Mouse (Mus musculus) limb, embryonic 15.5 days (tissue): ENCODE data around the gene Nbr1. TPM values are rescaled to one million over a fixed set of nuclear protein-coding genes. Genes with fewer than 3 reads are reported as not detected.
A peak's percentile ranks its signal among the peaks of the same experiment; 100 is the strongest.
"Not testable (repeated sequence)": the region's sequence is repeated elsewhere in the genome, so short reads cannot be mapped to it uniquely, and the experiment has no call there.

Experiments used
- ATAC-seq: fragments of 200-750 bp; cut with Nextera tagmentation; 2 replicates; pipeline ENCODE4 v1.8.0; 2017; ENCODE audit warnings: low read depth, moderate TSS enrichment; ENCODE audit not compliant: insufficient number of reproducible peaks, low FRiP score, low TSS enrichment
- H3K27ac ChIP-seq: fragments of 300-500 bp; sonication (generic); 2 replicates; pipeline ENCODE4 v1.5.1; 2015; ENCODE audit warnings: moderate library complexity, mild to moderate bottlenecking, inconsistent platforms
- H3K27me3 ChIP-seq: fragments of 300-500 bp; sonication (generic); 2 replicates; pipeline ENCODE4 v1.6.1; 2015; ENCODE audit warnings: inconsistent platforms
- H3K36me3 ChIP-seq: fragments of 300-500 bp; sonication (generic); 2 replicates; pipeline ENCODE4 v1.6.1; 2015; ENCODE audit warnings: inconsistent platforms
- H3K4me1 ChIP-seq: fragments of 300-500 bp; sonication (generic); 2 replicates; pipeline ENCODE4 v1.6.1; 2015; ENCODE audit warnings: inconsistent platforms
- H3K4me2 ChIP-seq: fragments of 300-500 bp; sonication (generic); 2 replicates; pipeline ENCODE4 v1.6.1; 2015; ENCODE audit warnings: mild to moderate bottlenecking, inconsistent platforms
- H3K4me3 ChIP-seq: fragments of 300-500 bp; sonication (generic); 2 replicates; pipeline ENCODE4 v1.5.1; 2015; ENCODE audit warnings: mild to moderate bottlenecking, inconsistent platforms
- H3K9ac ChIP-seq: fragments of 300-500 bp; sonication (generic); 2 replicates; pipeline ENCODE4 v1.6.1; 2015; ENCODE audit warnings: inconsistent platforms
- H3K9me3 ChIP-seq: fragments of 300-500 bp; sonication (generic); 2 replicates; pipeline ENCODE4 v1.6.1; 2016; ENCODE audit warnings: inconsistent platforms
- WGBS: fragments of 180-500 bp; shearing (Covaris S2); methylation state at CpG from one replicate; pipeline ENCODE4 v1.1.7; 2015; 5-methylcytosine and 5-hydroxymethylcytosine counted together
- polyA plus RNA-seq: library from polyadenylated mRNA; unstranded; fragments of >200 nt; fragmentation: Nextera tagmentation; extraction: Ambion mirVana; gene quantifications from 2 replicates; pipeline ENCODE4 v1.2.1, GENCODE M21; 2015

The Nbr1 gene
- polyA plus RNA-seq, 1 experiment from 2014 or later: 72.6 TPM

DNA sequence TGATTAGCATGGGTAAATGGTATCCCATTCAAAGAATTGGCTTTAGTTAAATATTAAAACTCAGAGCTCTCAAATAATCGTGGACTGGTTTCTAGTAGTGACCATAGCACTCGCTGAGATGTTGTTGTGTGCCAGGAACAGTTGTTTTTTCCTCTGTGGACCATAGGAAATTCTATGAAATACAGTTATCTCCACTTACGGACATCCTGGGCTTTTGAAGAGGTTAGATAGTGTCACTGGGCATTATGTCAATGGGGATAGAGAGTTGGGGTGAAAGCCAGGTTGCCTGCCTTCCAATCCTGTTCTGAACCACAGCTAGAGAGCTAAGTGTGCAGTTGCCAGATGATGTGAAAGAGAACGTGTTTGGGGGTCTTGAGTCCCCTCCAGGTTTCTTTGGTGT is 33.9 kb downstream of the Nbr1 start:
- no peaks in the 10 kb centered on the region for H3K9me3 ChIP-seq
- no peak overlapping the region for H3K4me3 ChIP-seq
- H3K36me3 ChIP-seq: peaks cover 4% of the 10 kb centered on the region
- 80% methylated on average over 4 of the region's 4 CpGs for WGBS
- H3K27ac ChIP-seq: no peak overlapping the region
- no peak overlapping the region for H3K4me2 ChIP-seq
- no peaks in the 10 kb centered on the region for H3K27me3 ChIP-seq
- no peak overlapping the region for H3K9ac ChIP-seq
- no peak for ATAC-seq
- H3K4me1 ChIP-seq: 0 out of 2 replicates have a peak, but pooled peaks cover 3% of the 10 kb centered on the region

DNA sequence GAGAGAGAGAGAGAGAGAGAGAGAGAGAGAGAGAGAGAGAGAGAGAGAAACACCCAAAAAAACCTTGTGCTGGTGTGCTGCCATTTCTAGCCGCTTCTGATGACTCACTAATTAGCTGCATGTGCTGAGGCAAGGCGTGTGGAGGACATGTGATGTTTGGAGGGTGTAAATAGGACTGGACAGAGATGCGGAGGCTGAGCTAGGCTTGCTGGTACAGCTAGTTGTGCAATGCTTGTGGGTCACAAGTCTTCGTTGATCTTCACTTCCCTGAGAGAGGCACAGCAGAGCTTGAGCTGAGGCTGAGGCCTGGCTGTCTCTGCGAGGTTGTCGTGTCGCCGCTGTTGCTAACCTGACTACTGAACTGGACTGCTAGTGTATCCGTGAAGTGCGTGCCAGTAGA is 35.7 kb downstream of the Nbr1 start:
- no peaks in the 10 kb centered on the region for H3K27me3 ChIP-seq
- peaks cover 3% of the 10 kb centered on the region; the same call in 1 of the 2 replicates for H3K36me3 ChIP-seq
- H3K9me3 ChIP-seq: no peaks in the 10 kb centered on the region
- H3K4me2 ChIP-seq: no peak overlapping the region
- H3K4me3 ChIP-seq: no peak overlapping the region
- no peak for ATAC-seq
- H3K4me1 ChIP-seq: no peaks in the 10 kb centered on the region
- no peak overlapping the region for H3K27ac ChIP-seq
- no peak overlapping the region for H3K9ac ChIP-seq
- 87% methylated on average over 10 of the region's 10 CpGs for WGBS

DNA sequence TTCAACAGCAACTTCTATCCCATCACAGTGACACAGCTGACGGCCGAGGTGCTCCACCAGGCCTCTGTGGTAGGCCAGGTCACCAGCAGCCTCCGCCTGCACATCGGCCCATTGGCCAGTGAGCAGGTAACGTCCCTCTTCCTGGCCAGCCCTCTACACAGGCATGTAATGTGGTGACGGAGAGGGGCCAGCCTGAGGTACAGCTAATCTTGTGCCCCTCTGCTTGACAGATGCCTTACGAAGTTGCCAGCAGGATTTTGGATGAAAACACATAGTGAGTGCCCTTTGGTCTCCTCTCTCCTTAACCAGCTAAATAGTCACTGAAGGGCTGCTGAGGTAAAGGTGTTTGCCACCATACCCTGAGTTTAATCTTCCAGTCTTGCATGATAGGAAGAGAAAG is 36.9 kb downstream of the Nbr1 start:
- H3K4me2 ChIP-seq: no peak overlapping the region
- H3K27me3 ChIP-seq: no peaks in the 10 kb centered on the region
- H3K9ac ChIP-seq: no peak overlapping the region
- 87% methylated on average over 7 of the region's 7 CpGs for WGBS
- no peak overlapping the region for H3K27ac ChIP-seq
- H3K9me3 ChIP-seq: no peaks in the 10 kb centered on the region
- peaks cover 3% of the 10 kb centered on the region; the same call in 1 of the 2 replicates for H3K36me3 ChIP-seq
- no peak for ATAC-seq
- H3K4me1 ChIP-seq: no peaks in the 10 kb centered on the region
- H3K4me3 ChIP-seq: no peak overlapping the region

DNA sequence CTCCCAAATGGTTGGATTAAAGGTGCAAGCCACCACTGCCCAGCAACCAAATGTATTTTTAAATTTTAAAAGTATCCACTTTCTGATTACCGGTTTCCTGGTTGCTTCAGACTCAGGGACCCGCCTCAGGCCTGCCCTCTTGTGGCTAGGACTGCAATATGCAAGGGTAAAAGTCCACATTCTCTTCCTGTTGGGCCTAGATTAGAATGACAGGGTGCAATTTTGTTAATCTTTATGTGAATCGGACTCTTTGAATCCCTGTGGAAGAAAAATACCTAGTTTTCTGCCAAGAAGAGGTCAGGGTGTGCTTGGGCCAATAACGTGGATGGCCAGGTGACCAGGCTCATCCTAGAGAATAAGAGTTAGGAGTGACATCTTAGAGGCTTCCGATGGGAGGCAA is 37.5 kb downstream of the Nbr1 start:
- no peak overlapping the region for H3K4me2 ChIP-seq
- WGBS: 30% methylated on average over 5 of the region's 5 CpGs
- peaks cover 3% of the 10 kb centered on the region; the same call in 1 of the 2 replicates for H3K36me3 ChIP-seq
- H3K4me3 ChIP-seq: no peak overlapping the region
- H3K27ac ChIP-seq: no peak overlapping the region
- H3K4me1 ChIP-seq: no peaks in the 10 kb centered on the region
- H3K9ac ChIP-seq: no peak overlapping the region
- H3K27me3 ChIP-seq: no peaks in the 10 kb centered on the region
- ATAC-seq: no peak
- no peaks in the 10 kb centered on the region for H3K9me3 ChIP-seq

DNA sequence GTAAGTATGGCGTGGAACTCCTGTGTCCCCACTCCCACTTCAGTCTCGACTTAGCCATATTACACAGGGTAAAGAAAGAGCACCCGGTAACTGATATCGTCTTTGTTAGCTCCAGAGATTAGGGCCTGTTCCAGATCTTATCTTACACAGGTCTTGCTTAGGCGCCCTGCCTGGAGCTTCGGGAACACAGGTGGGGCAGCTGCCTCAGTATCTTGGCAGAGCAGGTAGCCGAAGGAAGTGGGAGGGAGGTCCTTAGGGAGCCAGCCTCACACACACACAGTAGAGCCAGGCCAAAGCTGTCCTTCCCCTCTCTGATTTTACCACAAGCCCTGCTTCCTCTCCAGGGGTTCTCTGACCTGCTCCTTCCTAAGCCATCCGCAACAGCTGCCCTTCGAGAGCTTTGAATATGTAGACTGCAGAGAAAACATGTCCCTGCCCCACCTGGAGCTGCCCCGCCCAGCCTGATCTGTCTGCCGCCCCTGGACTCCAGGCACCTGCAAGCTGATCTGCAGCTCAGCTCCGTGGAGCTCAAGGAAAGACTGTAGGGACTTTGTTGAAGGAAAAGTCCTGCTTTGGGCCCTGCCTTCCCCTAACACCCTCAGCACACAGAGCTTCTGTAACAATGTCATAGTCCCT is 38.2 kb downstream of the Nbr1 start:
- 72% methylated on average over 12 of the region's 12 CpGs for WGBS
- no peak overlapping the region for H3K4me2 ChIP-seq
- ATAC-seq: no peak

DNA sequence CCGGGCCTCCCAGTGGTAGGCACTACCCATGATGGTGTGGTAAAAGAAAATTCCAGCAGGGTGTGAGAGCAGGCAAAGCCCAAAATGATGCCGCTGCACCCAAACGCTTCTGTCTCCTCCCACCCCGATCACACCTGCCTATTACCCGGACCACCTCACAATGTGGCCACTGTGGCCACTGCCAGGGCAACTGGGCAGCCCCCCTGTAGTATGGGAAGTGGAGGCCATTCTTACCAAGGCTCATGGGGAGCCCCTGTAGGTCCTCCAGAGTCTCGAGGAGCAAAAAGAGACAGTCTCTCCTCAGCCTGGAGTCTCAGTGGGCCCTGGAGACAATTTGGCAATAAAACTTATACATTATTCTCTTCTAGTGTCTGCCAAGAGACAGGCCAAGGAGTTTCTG is 47.2 kb downstream of the Nbr1 start, which contains the start of gene Gm11634:
TSS of gene Gm11634 (minus strand) at position 101 of the 400 bp plus-strand sequence.
- ATAC-seq: no peak
- no peaks in the 10 kb centered on the region for H3K9me3 ChIP-seq
- H3K27me3 ChIP-seq: no peaks in the 10 kb centered on the region
- 73% methylated on average over 6 of the region's 6 CpGs for WGBS
- no peak within 1 kb of the TSS for H3K27ac ChIP-seq
- H3K4me3 ChIP-seq: no peak within 1 kb of the TSS
- no peak within 1 kb of the TSS for H3K4me2 ChIP-seq
- H3K9ac ChIP-seq: no peak within 1 kb of the TSS
- H3K4me1 ChIP-seq: no peaks in the 10 kb centered on the region
- no peaks in the 10 kb centered on the region for H3K36me3 ChIP-seq

More for the DNA sequence above, 38.2 kb downstream of the Nbr1 start:
- H3K27ac ChIP-seq: no peak overlapping the region
- H3K9ac ChIP-seq: no peak overlapping the region
- no peaks in the 10 kb centered on the region for H3K9me3 ChIP-seq
- H3K36me3 ChIP-seq: peaks cover 3% of the 10 kb centered on the region; the same call in 1 of the 2 replicates
- H3K27me3 ChIP-seq: no peaks in the 10 kb centered on the region
- H3K4me3 ChIP-seq: no peak overlapping the region
- H3K4me1 ChIP-seq: no peaks in the 10 kb centered on the region

DNA sequence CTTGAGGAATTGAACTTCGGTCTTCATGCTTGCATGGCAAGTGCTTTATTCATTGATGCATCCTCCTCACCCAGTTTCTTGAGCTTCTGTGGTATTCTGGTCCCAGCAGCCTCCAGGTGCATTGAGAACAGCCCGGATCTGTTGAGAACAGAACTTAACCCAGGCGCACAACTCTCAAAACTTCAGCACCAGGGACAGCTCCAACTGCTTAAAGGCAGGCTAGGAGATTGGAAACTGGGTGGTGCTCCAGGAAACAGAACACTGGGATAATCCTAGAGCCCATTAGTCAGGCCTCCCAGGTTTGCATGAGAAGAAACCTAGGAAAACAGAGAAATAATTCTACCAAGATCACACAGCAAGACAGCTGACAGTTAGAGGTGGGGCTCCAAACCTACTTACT is 50.5 kb downstream of the Nbr1 start:
- H3K9ac ChIP-seq: no peak overlapping the region
- H3K27ac ChIP-seq: no peak overlapping the region
- no peaks in the 10 kb centered on the region for H3K27me3 ChIP-seq
- 9% methylated on average over 3 of the region's 3 CpGs for WGBS
- H3K4me2 ChIP-seq: no peak overlapping the region
- H3K4me1 ChIP-seq: peaks cover 5% of the 10 kb centered on the region; the same call in 1 of the 2 replicates
- no peak overlapping the region for H3K4me3 ChIP-seq
- no peaks in the 10 kb centered on the region for H3K36me3 ChIP-seq
- no peaks in the 10 kb centered on the region for H3K9me3 ChIP-seq
- no peak for ATAC-seq

DNA sequence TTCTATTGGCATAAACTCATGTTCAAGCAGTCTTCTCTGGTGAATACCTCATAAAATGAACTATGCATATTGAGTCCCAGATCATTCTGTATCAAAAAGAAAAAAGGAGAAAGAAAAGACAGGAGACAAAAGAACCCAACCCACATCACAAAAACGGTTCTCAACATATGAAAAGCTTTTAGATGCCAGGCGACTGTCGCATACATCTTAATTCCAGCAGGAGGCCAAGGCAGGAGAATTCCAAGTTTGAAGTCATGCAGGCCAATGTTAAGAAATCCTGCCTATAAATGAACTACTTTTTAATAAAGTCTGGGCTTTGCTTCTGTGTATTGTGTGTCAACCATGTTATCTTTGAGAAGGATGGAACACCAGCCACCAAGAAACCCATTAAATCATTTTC is 52.2 kb downstream of the Nbr1 start:
- no peak for ATAC-seq

DNA sequence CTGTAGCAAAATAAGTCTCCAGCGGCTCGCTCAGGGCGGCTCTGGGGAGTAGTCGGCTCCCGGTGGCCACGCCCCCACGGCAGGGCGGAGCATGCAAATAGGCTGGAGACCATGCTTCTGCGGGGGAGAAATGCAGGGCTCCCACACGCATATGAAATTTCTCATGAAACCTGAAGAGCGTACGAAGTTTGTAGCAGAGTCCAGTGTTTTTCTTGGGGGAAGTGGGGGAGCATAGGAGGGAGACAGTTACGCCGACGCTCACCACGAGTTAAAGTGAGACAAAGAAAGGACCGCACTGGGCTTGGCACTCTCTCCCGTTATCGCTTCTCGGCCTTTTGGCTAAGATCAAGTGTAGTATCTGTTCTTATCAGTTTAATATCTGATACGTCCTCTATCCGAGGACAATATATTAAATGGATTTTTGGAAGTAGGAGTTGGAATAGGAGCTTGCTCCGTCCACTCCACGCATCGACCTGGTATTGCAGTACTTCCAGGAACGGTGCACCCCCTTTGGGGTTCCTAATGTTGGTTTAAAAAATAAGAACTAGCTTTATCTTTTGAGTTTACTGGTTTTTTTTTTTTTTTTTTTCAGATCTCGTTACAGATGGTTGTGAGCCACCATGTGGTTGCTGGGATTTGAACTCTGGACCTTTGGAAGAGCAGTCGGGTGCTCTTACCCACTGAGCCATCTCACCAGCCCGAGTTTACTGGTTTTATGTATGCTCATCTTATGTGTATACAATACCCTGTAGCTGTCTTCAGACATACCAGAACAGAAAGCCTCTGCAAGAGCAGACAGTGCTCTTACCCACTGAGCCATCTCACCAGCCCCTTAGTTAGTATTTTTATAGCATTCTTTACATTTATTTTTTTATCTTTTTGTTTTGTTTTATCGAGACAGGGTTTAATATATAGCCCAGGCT is 52.8 kb downstream of the Nbr1 start:
- H3K27ac ChIP-seq, H3K36me3 ChIP-seq, H3K27me3 ChIP-seq, H3K4me1 ChIP-seq, H3K9me3 ChIP-seq, ATAC-seq, H3K9ac ChIP-seq: not testable (repeated sequence)
- H3K4me3 ChIP-seq: peak overlapping the region; percentile 14
- 1% methylated on average over 30 of the region's 30 CpGs for WGBS
- H3K4me2 ChIP-seq: peak overlapping the region; percentile 24

More for the DNA sequence above, 52.2 kb downstream of the Nbr1 start:
- 3% methylated on average over 3 of the region's 3 CpGs for WGBS
- Histone ChIP-seq H3K9me3 (no peaks in the 10 kb centered on the region), H3K4me3 (no peak overlapping the region), H3K27ac (no peak overlapping the region), H3K36me3 (no peaks in the 10 kb centered on the region), H3K4me2 (0 out of 2 replicates have a peak overlapping the region, but pooled peaks have one; percentile 24), H3K4me1 (peaks cover 5% of the 10 kb centered on the region; the same call in 1 of the 2 replicates), H3K9ac (no peak overlapping the region), H3K27me3 (no peaks in the 10 kb centered on the region)

DNA sequence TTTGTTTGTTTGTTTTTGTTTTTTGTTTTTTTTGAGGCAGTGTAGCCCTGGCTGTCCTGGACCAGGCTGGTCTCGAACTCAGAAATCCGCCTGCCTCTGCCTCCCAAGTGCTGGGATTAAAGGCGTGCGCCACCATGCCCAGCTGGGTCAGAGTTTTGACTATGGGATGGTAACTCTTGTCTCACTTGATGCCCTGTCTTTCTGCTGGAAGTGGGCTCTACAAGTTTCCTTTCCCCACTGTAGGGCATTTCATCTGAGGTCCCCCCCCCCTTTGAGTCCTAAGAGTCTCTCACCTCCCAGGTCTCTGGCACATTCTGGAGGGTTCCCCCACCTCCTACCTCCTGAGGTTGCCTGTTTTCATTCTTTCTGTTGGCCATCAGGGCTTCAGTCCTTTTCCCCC is 55.2 kb downstream of the Nbr1 start:
- not testable (repeated sequence) for H3K4me1 ChIP-seq, H3K36me3 ChIP-seq, ATAC-seq, H3K4me3 ChIP-seq, H3K27ac ChIP-seq, H3K9me3 ChIP-seq, H3K4me2 ChIP-seq, H3K27me3 ChIP-seq, H3K9ac ChIP-seq
- WGBS: 84% methylated on average over 4 of the region's 4 CpGs

DNA sequence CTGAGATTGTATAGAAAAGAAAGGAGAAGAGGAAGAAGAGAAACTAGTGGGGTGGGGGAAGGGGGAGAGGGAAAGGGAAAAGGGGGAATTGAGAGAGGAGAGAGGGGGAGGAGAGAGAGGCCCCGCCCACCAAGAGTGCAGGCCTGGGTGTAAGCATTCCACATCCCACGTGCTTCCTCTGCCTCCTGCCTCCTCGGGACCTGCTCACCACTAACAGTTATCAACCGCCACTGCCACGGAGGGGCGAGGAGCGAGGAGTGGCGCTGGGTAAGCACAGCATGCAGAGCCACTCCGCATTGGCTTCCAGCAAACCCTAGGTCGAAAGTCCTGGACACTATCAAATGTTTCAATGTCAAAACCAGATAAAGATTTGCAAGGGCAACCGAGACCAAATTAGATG is 58.5 kb downstream of the Nbr1 start:
- no peaks in the 10 kb centered on the region for H3K27me3 ChIP-seq
- no peak overlapping the region for H3K27ac ChIP-seq
- H3K4me1 ChIP-seq: no peaks in the 10 kb centered on the region
- no peaks in the 10 kb centered on the region for H3K36me3 ChIP-seq
- H3K4me2 ChIP-seq: no peak overlapping the region
- H3K4me3 ChIP-seq: no peak overlapping the region
- no peak overlapping the region for H3K9ac ChIP-seq
- no peak for ATAC-seq
- 34% methylated on average over 10 of the region's 11 CpGs for WGBS
- no peaks in the 10 kb centered on the region for H3K9me3 ChIP-seq

DNA sequence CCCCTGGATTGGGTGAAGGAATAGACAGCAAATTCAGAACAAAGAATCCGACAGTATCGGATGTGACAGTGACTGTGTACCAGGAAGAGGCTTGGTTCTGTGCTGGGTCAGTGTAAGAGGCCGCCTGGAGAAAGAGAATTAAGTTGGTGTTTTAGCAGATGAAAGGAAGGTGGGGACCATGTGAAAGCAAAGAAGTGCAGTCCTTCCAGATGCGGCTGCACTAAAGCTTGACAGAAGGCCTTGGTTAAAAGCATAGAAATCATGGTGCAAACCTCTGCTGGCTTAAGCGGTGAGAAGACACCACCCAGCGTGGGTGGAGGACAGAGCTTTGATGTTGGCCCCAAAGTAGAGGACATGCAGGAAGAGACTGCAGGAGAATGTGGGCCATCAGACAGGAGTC is 61.6 kb downstream of the Nbr1 start:
- 76% methylated on average over 6 of the region's 6 CpGs for WGBS
- Histone ChIP-seq H3K27ac (no peak overlapping the region), H3K27me3 (no peaks in the 10 kb centered on the region), H3K9ac (no peak overlapping the region), H3K4me2 (no peak overlapping the region), H3K9me3 (no peaks in the 10 kb centered on the region), H3K4me3 (no peak overlapping the region), H3K4me1 (peaks cover 14% of the 10 kb centered on the region), H3K36me3 (no peaks in the 10 kb centered on the region)
- ATAC-seq: no peak
